8 mouse cellular contexts compared by ENCODE assay signal in the genomic region with DNA sequence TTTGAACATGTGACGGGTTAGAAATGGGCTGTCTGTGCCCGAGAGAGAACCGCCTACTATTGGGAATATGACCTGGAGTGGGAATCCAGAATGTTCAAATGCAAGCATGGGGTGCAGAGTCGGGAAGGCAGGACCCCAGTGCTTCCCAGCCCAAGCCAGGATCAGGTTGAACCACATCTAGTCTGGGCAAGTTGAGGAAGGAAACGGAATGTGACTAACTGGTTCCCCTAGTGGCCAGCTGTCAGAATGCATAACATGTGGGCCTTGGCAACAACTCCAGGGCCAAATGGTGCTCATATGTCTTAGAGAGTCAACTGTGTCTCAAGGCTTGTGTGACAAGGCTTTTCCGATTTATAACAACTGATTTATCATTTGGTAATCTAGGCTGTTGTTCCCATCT.
A peak's percentile ranks its signal among the peaks of the same experiment; 100 is the strongest.
DNase-seq lines count a peak whose midpoint lies in the region; ATAC-seq lines count a peak whose summit lies in the region.

No protein-coding gene starts in this region.

- DNase-seq in gastrocnemius, postnatal 10 days, result peak; percentile 41
- no peak for DNase-seq in gastrocnemius, postnatal 36 days
- peak; percentile 42 for DNase-seq in neural tube, embryonic 10.5 days (ENCODE audit: extremely low spot score, low spot score)
- DNase-seq in adrenal gland, postnatal 25 days, result peak; percentile 39
- DNase-seq in lung, postnatal 4 days, result peak; percentile 57 to 65
- no peak for DNase-seq in ovary, postnatal 10 days (ENCODE audit: low spot score)

- H3K27ac ChIP-seq in neural tube, embryonic 15.5 days (replicated peaks), result no peak overlapping the region

- no peaks in the 10 kb centered on the region for H3K27me3 ChIP-seq in neural tube, embryonic 15.5 days (replicated peaks)

- H3K9me3 ChIP-seq in neural tube, embryonic 15.5 days (replicated peaks), result no peaks in the 10 kb centered on the region

- intact Hi-C loops in gastrocnemius, postnatal 36 days (cut with DNase I), result loop anchor here (10.0 kb wide), 1 partner anchor 475 kb away; a partner anchor contains a TSS

- no peak overlapping the region for H3K4me2 ChIP-seq in neural tube, embryonic 15.5 days

- no peak for ATAC-seq in neural tube, embryonic 15.5 days (ENCODE audit: low FRiP score)
- peak; percentile 65 for ATAC-seq in granulocyte monocyte progenitor cell, adult 5-6 weeks (replicated peaks; ENCODE audit: poor library complexity, severe bottlenecking)

- H3K4me3 ChIP-seq in neural tube, embryonic 15.5 days (replicated peaks), result no peak overlapping the region

- WGBS in neural tube, embryonic 15.5 days, result 78% methylated on average over 6 of the region's 6 CpGs

- H3K36me3 ChIP-seq in neural tube, embryonic 15.5 days, result no peaks in the 10 kb centered on the region

- H3K9ac ChIP-seq in neural tube, embryonic 15.5 days (replicated peaks), result no peak overlapping the region

- no peaks in the 10 kb centered on the region for H3K4me1 ChIP-seq in neural tube, embryonic 15.5 days

Comparison
In these comparisons a context has a peak if more than half of its experiments do, and no peak if none do; other contexts are left out.
1. DNase-seq: peak in gastrocnemius, postnatal 10 days (single experiment), neural tube, embryonic 10.5 days (single experiment), adrenal gland, postnatal 25 days (single experiment) and lung, postnatal 4 days (2 of 2); none in gastrocnemius, postnatal 36 days (0 of 2) and ovary, postnatal 10 days (single experiment).